Mouse (Mus musculus): ENCODE measurements around the gene Cbx8.

GRCm38 (mm10) chr11:119024260-119024659 is 16.5 kb downstream of the Cbx8 start:
- TF ChIP-seq CTCF (IDR thresholded peaks at IDR 0.05; ENCODE audit: low read depth) (no peak), EP300 (optimal IDR thresholded peaks at IDR 0.05) (no peak)

Measured in stomach, postnatal 0 days (tissue).